Mouse (Mus musculus) liver, postnatal 0 days (tissue): ENCODE data around the gene Kcnj15. TPM values are rescaled to one million over a fixed set of nuclear protein-coding genes. Genes with fewer than 3 reads are reported as not detected.

Experiments used
- ATAC-seq: fragments of 200-750 bp; cut with Nextera tagmentation; 2 replicates; pipeline ENCODE4 v1.8.0; 2017; ENCODE audit warnings: mild to moderate bottlenecking, moderate library complexity
- DNase-seq: peaks from one replicate; pipeline ENCODE4 v3.0.0-alpha.2; 2016
- H3K27ac ChIP-seq: fragments of 300-500 bp; sonication (generic); 2 replicates; pipeline ENCODE4 v1.5.1; 2014; ENCODE audit warnings: antibody characterized with exemption, moderate library complexity, mild to moderate bottlenecking, low read depth
- H3K27me3 ChIP-seq: fragments of 300-500 bp; sonication (generic); 2 replicates; pipeline ENCODE4 v1.6.1; 2014; ENCODE audit warnings: low read length, control low read depth, mixed read lengths; ENCODE audit not compliant: insufficient read depth
- H3K36me3 ChIP-seq: fragments of 300-500 bp; sonication (generic); replicated peaks from 2 replicates; pipeline ENCODE4 v1.6.1; 2014; ENCODE audit warnings: mild to moderate bottlenecking, control low read depth, low read length, moderate library complexity, mixed read lengths; ENCODE audit not compliant: insufficient read depth
- H3K4me1 ChIP-seq: fragments of 300-500 bp; sonication (generic); 2 replicates; pipeline ENCODE4 v1.6.1; 2014; ENCODE audit warnings: antibody characterized with exemption, mild to moderate bottlenecking, control low read depth; ENCODE audit not compliant: insufficient read depth
- H3K4me2 ChIP-seq: fragments of 300-500 bp; sonication (generic); 2 replicates; pipeline ENCODE4 v1.6.1; 2014; ENCODE audit warnings: low read depth, mild to moderate bottlenecking, low read length, moderate library complexity, mixed read lengths
- H3K4me3 ChIP-seq: fragments of 300-500 bp; sonication (generic); 2 replicates; pipeline ENCODE4 v1.5.1; 2014; ENCODE audit warnings: low read depth, low read length
- H3K9ac ChIP-seq: fragments of 300-500 bp; sonication (generic); replicated peaks from 2 replicates; pipeline ENCODE4 v1.6.1; 2014; ENCODE audit warnings: mild to moderate bottlenecking, moderate library complexity
- H3K9me3 ChIP-seq: fragments of 300-500 bp; sonication (generic); 2 replicates; pipeline ENCODE4 v1.6.1; 2016; ENCODE audit warnings: mild to moderate bottlenecking, control low read depth, low read length, mixed read lengths
- CTCF ChIP-seq: sonication (generic); IDR thresholded peaks from 2 replicates; pipeline ENCODE4 v1.5.1; 2016; ENCODE audit warnings: antibody characterized with exemption, low read depth
- EP300 ChIP-seq: IDR thresholded peaks from 2 replicates; pipeline ENCODE4 v1.6.1; 2016; ENCODE audit warnings: antibody characterized with exemption, low read depth, mild to moderate bottlenecking
- WGBS: fragments of 180-500 bp; shearing (Covaris S2); extraction: QIAGEN DNeasy Blood & Tissue Kit; methylation state at CpG from one replicate; pipeline ENCODE4 v1.1.7; 2014; ENCODE audit not compliant: insufficient replicate concordance; 5-methylcytosine and 5-hydroxymethylcytosine counted together
- polyA plus RNA-seq: library from polyadenylated mRNA; unstranded; fragments of >200 nt; fragmentation: Nextera tagmentation; extraction: Ambion mirVana; gene quantifications from 2 replicates; pipeline ENCODE4 v1.2.1, GENCODE M21; 2015

The Kcnj15 gene
- polyA plus RNA-seq, 1 experiment from 2014 or later, result 0.25 TPM

DNA sequence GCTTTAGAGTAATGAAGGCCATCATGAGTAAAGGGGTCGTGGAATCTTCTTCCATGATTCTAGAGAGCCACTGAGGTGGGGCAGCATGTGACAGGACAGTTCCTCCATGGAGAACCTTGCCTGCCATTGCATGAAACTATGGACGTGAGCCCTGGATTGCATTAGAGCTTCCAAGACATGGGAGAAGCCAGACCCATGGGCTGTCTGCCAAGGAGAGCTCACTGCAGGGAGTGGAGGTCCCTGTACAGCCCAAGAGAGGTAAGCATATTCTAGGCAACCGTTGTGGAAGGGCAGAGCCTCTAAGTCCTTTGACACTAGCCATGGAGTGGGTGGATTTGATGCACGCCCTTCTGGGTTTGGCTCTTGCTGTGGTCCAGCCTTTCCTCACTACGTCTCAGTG, 40.5 kb upstream of the Kcnj15 start:
- 66% methylated on average over 5 of the region's 5 CpGs for WGBS

DNA sequence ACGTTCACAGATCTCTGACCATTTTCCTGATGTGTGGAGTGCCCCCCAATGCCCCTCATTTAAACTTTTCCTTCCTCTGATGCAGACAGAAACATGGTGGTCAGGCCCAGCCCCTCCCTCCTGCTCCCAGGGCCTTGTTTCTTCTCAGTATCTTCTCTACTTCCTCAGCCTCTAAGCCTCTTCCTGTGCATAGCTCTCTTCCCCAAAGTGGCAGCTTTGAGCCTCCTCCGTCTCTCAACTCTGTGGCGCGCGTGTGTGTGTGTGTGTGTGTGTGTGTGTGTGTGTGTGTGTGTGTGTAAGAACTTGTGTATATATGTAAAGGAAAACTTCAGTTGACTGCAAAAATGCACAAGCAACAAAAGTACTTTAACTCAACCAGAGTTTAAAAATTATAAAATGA, 38.6 kb upstream of the Kcnj15 start:
- DNase-seq (no peak), ATAC-seq (no peak)
- Histone ChIP-seq H3K9ac (no peak overlapping the region), H3K27ac (no peak overlapping the region), H3K4me1 (no peaks in the 10 kb centered on the region), H3K4me2 (no peak overlapping the region), H3K36me3 (no peaks in the 10 kb centered on the region), H3K27me3 (no peaks in the 10 kb centered on the region), H3K9me3 (no peaks in the 10 kb centered on the region), H3K4me3 (no peak overlapping the region)
- 22% methylated on average over 5 of the region's 5 CpGs for WGBS
- TF ChIP-seq CTCF (no peak), EP300 (no peak)

More for the DNA sequence above, 40.5 kb upstream of the Kcnj15 start:
- TF ChIP-seq EP300, result no peak
- no peak for TF ChIP-seq CTCF
- no peak for ATAC-seq
- no peak for DNase-seq
- Histone ChIP-seq H3K9ac (no peak overlapping the region), H3K4me3 (no peak overlapping the region), H3K27me3 (no peaks in the 10 kb centered on the region), H3K9me3 (no peaks in the 10 kb centered on the region), H3K36me3 (no peaks in the 10 kb centered on the region), H3K27ac (no peak overlapping the region), H3K4me2 (no peak overlapping the region), H3K4me1 (no peaks in the 10 kb centered on the region)

DNA sequence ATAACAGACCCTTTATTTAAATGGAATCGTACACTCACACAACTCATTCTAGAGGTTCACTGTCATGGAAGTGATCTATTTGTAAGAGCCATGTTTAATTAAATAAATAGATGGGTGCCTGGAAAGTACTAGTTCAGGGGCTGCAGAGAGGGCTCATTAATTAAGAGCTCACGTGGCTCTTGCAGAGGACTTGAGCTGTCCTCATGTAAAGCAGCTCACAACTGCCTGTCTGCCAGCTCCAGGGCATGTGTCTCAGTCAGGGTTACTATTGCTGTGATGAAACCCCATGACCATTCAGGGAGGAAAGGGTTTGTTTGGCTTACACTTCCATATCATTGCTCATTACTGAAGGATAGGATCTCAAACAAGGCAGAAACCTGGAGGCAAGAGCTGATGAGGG, 37.9 kb upstream of the Kcnj15 start:
- no peak for ATAC-seq

DNA sequence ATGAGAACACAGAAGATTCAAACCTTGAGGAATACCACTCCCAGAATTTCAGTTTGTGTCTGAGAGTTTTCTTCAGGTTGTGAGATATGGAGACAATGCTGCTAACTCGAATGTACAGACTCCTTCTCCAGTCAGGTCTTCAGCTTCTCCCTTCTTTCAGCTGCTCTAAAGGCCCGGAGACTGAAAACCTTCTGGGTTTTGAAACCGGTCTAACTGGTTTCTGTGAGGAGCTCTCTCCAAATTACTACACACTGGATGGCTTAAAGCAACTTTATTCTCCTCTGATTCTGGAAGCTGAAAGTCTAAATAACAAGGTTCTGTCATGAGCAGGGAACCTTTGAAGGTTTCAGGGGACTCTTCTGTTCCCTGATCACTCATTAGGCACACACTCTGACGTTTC, 36.3 kb upstream of the Kcnj15 start:
- Histone ChIP-seq H3K27ac (no peak overlapping the region), H3K27me3 (no peaks in the 10 kb centered on the region), H3K9me3 (no peaks in the 10 kb centered on the region), H3K4me1 (no peaks in the 10 kb centered on the region), H3K4me3 (no peak overlapping the region), H3K9ac (no peak overlapping the region), H3K4me2 (no peak overlapping the region), H3K36me3 (no peaks in the 10 kb centered on the region)
- TF ChIP-seq CTCF, result no peak
- DNase-seq (no peak), ATAC-seq (no peak)
- WGBS, result 49% methylated on average over 4 of the region's 4 CpGs

More for the DNA sequence above, 37.9 kb upstream of the Kcnj15 start:
- H3K4me1 ChIP-seq, result no peaks in the 10 kb centered on the region
- 79% methylated on average over 2 of the region's 2 CpGs for WGBS
- no peak overlapping the region for H3K27ac ChIP-seq
- no peak overlapping the region for H3K4me3 ChIP-seq
- H3K27me3 ChIP-seq, result no peaks in the 10 kb centered on the region
- H3K9ac ChIP-seq, result no peak overlapping the region
- no peak overlapping the region for H3K4me2 ChIP-seq
- H3K36me3 ChIP-seq, result no peaks in the 10 kb centered on the region
- TF ChIP-seq EP300 (no peak), CTCF (no peak)
- DNase-seq, result no peak
- H3K9me3 ChIP-seq, result no peaks in the 10 kb centered on the region

DNA sequence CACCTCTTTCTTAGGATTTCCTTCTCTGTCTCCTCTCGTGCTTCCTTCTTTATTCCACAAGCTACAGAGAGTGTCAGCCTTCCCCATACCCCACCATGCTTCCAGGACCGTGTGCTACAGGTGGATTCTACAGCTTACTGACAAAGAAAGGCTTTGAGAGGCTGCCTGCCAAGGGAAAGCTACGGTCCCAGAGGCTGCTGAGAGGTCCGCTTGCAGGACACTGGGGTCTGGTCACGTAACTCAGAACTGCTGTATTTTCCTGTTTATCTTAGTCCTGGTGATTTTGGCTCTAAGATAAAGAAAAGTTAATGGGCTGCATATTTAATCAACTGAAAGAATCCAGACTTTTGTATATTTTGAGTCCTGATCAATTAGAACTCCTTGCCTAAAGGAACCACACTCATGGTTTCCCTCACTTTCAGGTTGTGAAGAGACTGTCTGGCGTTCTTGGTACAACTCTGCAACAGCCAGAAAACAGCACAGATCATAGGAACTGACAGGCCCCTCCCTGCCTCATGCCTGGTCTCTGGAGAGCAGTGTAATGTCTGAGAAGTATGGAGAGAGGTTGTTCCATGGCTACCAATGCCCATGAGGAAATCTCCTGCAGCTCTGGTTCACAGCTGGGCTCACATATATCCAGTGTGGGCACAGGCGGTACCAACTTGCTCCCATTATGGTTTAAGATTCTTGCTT, 35.2 kb upstream of the Kcnj15 start:
- 62% methylated on average over 7 of the region's 7 CpGs for WGBS
- H3K4me2 ChIP-seq, result no peak overlapping the region
- H3K4me1 ChIP-seq, result no peaks in the 10 kb centered on the region
- H3K27me3 ChIP-seq, result no peaks in the 10 kb centered on the region
- no peaks in the 10 kb centered on the region for H3K9me3 ChIP-seq
- no peaks in the 10 kb centered on the region for H3K36me3 ChIP-seq
- no peak for DNase-seq
- H3K27ac ChIP-seq, result no peak overlapping the region
- H3K4me3 ChIP-seq, result no peak overlapping the region
- no peak overlapping the region for H3K9ac ChIP-seq
- TF ChIP-seq EP300 (no peak), CTCF (no peak)
- ATAC-seq, result no peak

DNA sequence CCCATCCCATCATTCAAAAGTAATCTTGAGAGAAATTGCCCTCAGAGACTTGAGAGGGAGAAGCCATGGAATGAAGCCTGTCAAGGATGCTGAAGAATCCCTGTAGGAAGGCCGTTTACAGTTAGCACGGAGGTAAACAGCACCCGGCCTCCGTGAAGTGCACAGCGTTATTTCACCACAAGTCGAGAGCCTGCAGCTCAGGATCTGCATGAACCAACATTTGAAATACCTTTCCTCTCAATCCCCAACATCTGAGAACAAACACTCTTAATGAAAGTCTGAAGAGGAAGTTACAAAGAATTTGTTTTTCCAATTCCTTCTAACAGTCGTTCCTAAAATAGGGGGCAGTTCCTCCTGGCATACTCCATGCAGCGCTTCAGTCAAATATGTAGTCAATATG, 33.9 kb upstream of the Kcnj15 start:
- H3K27ac ChIP-seq, result no peak overlapping the region
- no peaks in the 10 kb centered on the region for H3K9me3 ChIP-seq
- H3K27me3 ChIP-seq, result no peaks in the 10 kb centered on the region
- H3K4me1 ChIP-seq, result no peaks in the 10 kb centered on the region
- 64% methylated on average over 8 of the region's 8 CpGs for WGBS
- H3K9ac ChIP-seq, result no peak overlapping the region
- no peak overlapping the region for H3K4me2 ChIP-seq
- H3K36me3 ChIP-seq, result no peaks in the 10 kb centered on the region
- H3K4me3 ChIP-seq, result no peak overlapping the region
- ATAC-seq (no peak), DNase-seq (no peak)
- no peak for TF ChIP-seq CTCF
- TF ChIP-seq EP300, result no peak

DNA sequence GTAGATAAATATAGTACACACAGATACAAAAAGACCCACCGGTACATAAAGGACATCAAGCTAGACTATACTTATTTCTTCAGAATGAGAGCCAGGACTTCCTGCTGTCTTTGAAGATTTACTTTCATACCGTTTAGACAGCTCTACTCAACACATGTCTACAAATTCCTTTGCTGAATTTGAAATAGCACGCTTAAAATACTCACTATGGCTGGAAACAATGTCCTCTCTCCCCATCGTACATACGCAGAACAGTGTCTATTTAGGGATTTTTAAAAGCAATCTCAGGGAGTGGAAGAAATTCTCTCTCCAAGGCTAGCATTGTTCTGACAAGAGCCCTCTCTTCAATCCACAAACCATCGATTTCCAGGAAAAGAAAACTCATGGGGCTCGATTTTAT, 32.1 kb upstream of the Kcnj15 start:
- Histone ChIP-seq H3K9me3 (no peaks in the 10 kb centered on the region), H3K4me1 (no peaks in the 10 kb centered on the region), H3K27ac (no peak overlapping the region), H3K4me3 (no peak overlapping the region), H3K27me3 (no peaks in the 10 kb centered on the region), H3K9ac (no peak overlapping the region), H3K36me3 (no peaks in the 10 kb centered on the region), H3K4me2 (no peak overlapping the region)
- no peak for TF ChIP-seq EP300
- no peak for TF ChIP-seq CTCF
- WGBS, result 63% methylated on average over 7 of the region's 7 CpGs
- DNase-seq, result no peak
- no peak for ATAC-seq
